Mouse (Mus musculus): Measurements from ENCODE around the gene Rere. TPM values are rescaled to one million over a fixed set of nuclear protein-coding genes. Genes with fewer than 3 reads are reported as not detected.

The Rere gene
- total and polyA plus RNA-seq, 3 experiments = 4.1 to 31.8 TPM; not detected in 1

DNA sequence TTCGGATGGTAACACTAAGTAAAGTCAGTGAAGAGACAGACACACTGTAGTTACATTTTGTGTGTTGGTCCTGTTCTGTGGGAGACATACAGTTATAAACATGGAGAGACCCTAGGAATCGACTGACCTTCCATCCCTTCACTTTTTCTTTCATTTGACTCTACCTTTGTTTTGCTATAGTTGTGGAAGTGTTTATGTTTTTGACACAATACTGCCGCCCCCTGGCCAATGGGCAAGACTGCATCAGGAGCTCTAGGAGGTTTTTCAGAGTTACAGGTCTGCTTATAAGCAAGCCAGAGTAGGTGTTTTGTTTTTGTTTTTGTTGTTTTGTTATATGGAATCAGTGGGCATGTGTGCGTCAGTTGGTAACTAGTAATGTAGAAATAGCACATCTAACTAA, 184.3 kb downstream of the Rere start:
- Histone ChIP-seq H3K9me3 (replicated peaks; ENCODE audit: insufficient read depth, low read length) (no peaks in the 10 kb centered on the region), H3K4me1 (ENCODE audit: control insufficient read depth in 1 of 2, insufficient read depth in 2 of 2, low read length in 2 of 2) (peaks cover 28 to 29% of the 10 kb centered on the region in 2 experiments), H3K36me3 (ENCODE audit: control insufficient read depth in 1 of 2, insufficient read depth in 2 of 2, low read length in 2 of 2) (peaks cover 0 to 33% of the 10 kb centered on the region in 2 experiments; a peak in 2 of 4 replicates), H3K79me2 (ENCODE audit: control insufficient read depth, insufficient read depth, low read length, poor library complexity) (peaks cover 7% of the 10 kb centered on the region), H3K27ac (ENCODE audit: control insufficient read depth, low read depth, low read length) (no peak overlapping the region), H3K4me3 (ENCODE audit: control insufficient read depth in 1 of 2, insufficient read depth in 1 of 2, low read depth in 2 of 2, low read length in 2 of 2) (no peak overlapping the region), H3K9ac (ENCODE audit: control insufficient read depth, low read depth, low read length, poor library complexity, severe bottlenecking) (no peak overlapping the region), H3K27me3 (ENCODE audit: control insufficient read depth in 1 of 2, insufficient read depth in 2 of 2, low read length in 2 of 2) (no peaks in the 10 kb centered on the region)
- TF ChIP-seq GABPA (IDR thresholded peaks at IDR 0.05; ENCODE audit: low read depth, low read length) = no peak
- TF ChIP-seq SMC3 (IDR thresholded peaks at IDR 0.05; ENCODE audit: low read depth, low read length) = peak; percentile 95
- TF ChIP-seq MXI1 (IDR thresholded peaks at IDR 0.05; ENCODE audit: low read depth, low read length) = peak; percentile 44; the same call in 1 of the 2 replicates
- TF ChIP-seq CTCF (IDR thresholded peaks at IDR 0.05 in 2 of 3, conservative IDR thresholded peaks at IDR 0.05 in 1 of 3; ENCODE audit: control insufficient read depth in 1 of 3, insufficient read depth in 1 of 3, low read depth in 2 of 3, low read length in 3 of 3, poor library complexity in 1 of 3, severe bottlenecking in 1 of 3) = peak; percentile 71 to 94 (median 74)
- peak; percentile 93 for TF ChIP-seq RAD21 (IDR thresholded peaks at IDR 0.05; ENCODE audit: low read depth, low read length)
- TF ChIP-seq TCF12 (IDR thresholded peaks at IDR 0.05; ENCODE audit: low read depth, low read length) = no peak
- no peak for TF ChIP-seq POLR2AphosphoS2 (IDR thresholded peaks at IDR 0.05; ENCODE audit: low read length)
- TF ChIP-seq TBP (IDR thresholded peaks at IDR 0.05; ENCODE audit: low read depth, low read length) = no peak
- no peak for TF ChIP-seq USF1 (IDR thresholded peaks at IDR 0.05; ENCODE audit: low read depth, low read length)
- TF ChIP-seq ELF1 (IDR thresholded peaks at IDR 0.05; ENCODE audit: low read depth, low read length) = no peak
- TF ChIP-seq SIN3A (IDR thresholded peaks at IDR 0.05; ENCODE audit: low read length) = 0 out of 2 replicates have a peak, but pooled peaks have one; percentile 30
- peak; percentile 93 for TF ChIP-seq ZC3H11A (IDR thresholded peaks at IDR 0.05; ENCODE audit: low read depth, low read length)
- TF ChIP-seq CHD1 (IDR thresholded peaks at IDR 0.05; ENCODE audit: low read depth, low read length) = no peak
- no peak for TF ChIP-seq JUND (IDR thresholded peaks at IDR 0.05; ENCODE audit: low read depth, low read length)
- peak; percentile 80 for DNase-seq (ENCODE audit: low read depth, low spot score)

DNA sequence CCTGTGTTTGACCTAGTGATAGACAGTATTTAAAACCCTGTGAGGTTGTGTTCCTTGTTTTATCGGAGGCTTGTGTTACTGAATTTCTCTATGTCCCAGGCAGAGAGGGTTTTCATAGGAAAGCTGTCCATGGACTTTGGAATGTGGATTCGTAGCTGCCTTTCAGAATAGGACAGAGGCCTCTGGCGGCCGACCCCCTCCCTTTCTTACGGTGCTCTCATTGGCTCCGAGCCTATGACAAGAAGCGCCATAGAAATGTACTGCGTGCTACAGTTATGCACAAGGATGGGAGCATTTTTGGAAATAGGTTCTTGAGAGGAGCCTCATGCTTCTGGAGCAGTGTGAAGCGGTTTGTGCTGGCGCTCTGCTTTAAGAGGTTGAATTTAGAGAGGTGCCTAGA, 187.8 kb downstream of the Rere start:
- H3K36me3 ChIP-seq (ENCODE audit: control insufficient read depth in 1 of 2, insufficient read depth in 2 of 2, low read length in 2 of 2) = peaks cover 0 to 29% of the 10 kb centered on the region in 2 experiments; a peak in 2 of 4 replicates
- 0 out of 2 replicates have a peak, but pooled peaks cover 3% of the 10 kb centered on the region for H3K79me2 ChIP-seq (ENCODE audit: control insufficient read depth, insufficient read depth, low read length, poor library complexity)
- no peaks in the 10 kb centered on the region for H3K9me3 ChIP-seq (replicated peaks; ENCODE audit: insufficient read depth, low read length)
- H3K27me3 ChIP-seq (ENCODE audit: control insufficient read depth in 1 of 2, insufficient read depth in 2 of 2, low read length in 2 of 2) = no peaks in the 10 kb centered on the region
- no peak overlapping the region for H3K9ac ChIP-seq (ENCODE audit: control insufficient read depth, low read depth, low read length, poor library complexity, severe bottlenecking)
- TF ChIP-seq JUND (IDR thresholded peaks at IDR 0.05; ENCODE audit: low read depth, low read length) (no peak), MYB (IDR thresholded peaks at IDR 0.05; ENCODE audit: low read depth, low read length) (no peak), USF1 (IDR thresholded peaks at IDR 0.05; ENCODE audit: low read depth, low read length) (no peak), ZKSCAN1 (IDR thresholded peaks at IDR 0.05; ENCODE audit: low read depth, low read length) (no peak), ZMIZ1 (IDR thresholded peaks at IDR 0.05; ENCODE audit: low read depth, low read length) (no peak), MYC (IDR thresholded peaks at IDR 0.05; ENCODE audit: low read depth, low read length) (no peak), RAD21 (IDR thresholded peaks at IDR 0.05; ENCODE audit: low read depth, low read length) (no peak), CTCF (IDR thresholded peaks at IDR 0.05 in 2 of 3, conservative IDR thresholded peaks at IDR 0.05 in 1 of 3; ENCODE audit: control insufficient read depth in 1 of 3, insufficient read depth in 1 of 3, low read depth in 2 of 3, low read length in 3 of 3, poor library complexity in 1 of 3, severe bottlenecking in 1 of 3) (no peak), NELFE (IDR thresholded peaks at IDR 0.05; ENCODE audit: low read depth, low read length) (no peak), POLR2AphosphoS5 (IDR thresholded peaks at IDR 0.05; ENCODE audit: borderline replicate concordance, low read depth, low read length) (no peak), SIN3A (IDR thresholded peaks at IDR 0.05; ENCODE audit: low read length) (no peak)
- peaks cover 13 to 28% of the 10 kb centered on the region in 2 experiments for H3K4me1 ChIP-seq (ENCODE audit: control insufficient read depth in 1 of 2, insufficient read depth in 2 of 2, low read length in 2 of 2)
- no peak overlapping the region for H3K4me3 ChIP-seq (ENCODE audit: control insufficient read depth in 1 of 2, insufficient read depth in 1 of 2, low read depth in 2 of 2, low read length in 2 of 2)
- no peak for DNase-seq (ENCODE audit: low read depth, low spot score)
- no peak overlapping the region for H3K27ac ChIP-seq (ENCODE audit: control insufficient read depth, low read depth, low read length)

Measured in MEL (cell line).